Mouse (Mus musculus): Measurements from ENCODE around the gene Lcat.

GRCm38 (mm10) chr8:105943321-105943739, at the start of gene Lcat:
- no peak for TF ChIP-seq POLR2A (IDR thresholded peaks at IDR 0.05; ENCODE audit: low read depth, low read length)
- TF ChIP-seq CTCF (IDR thresholded peaks at IDR 0.05; ENCODE audit: extremely low read depth, insufficient read depth, insufficient read length, insufficient replicate concordance) = no peak
